Mouse (Mus musculus) layer of hippocampus, adult 2 months (tissue): ENCODE data around the gene Nipal4. TPM values are rescaled to one million over a fixed set of nuclear protein-coding genes. Genes with fewer than 3 reads are reported as not detected.
A peak's percentile ranks its signal among the peaks of the same experiment; 100 is the strongest.
"Not testable (repeated sequence)": the region's sequence is repeated elsewhere in the genome, so short reads cannot be mapped to it uniquely, and the experiment has no call there.

Source experiments
- DNase-seq, 2 experiments: peaks; one replicate each; pipeline ENCODE4 v3.0.0; 2022; ENCODE audit warnings: low spot score in 2 of 2
- H3K27ac ChIP-seq: fragments of 200-600 bp; 2 replicates; pipeline ENCODE4 v1.8.1; 2022
- H3K4me3 ChIP-seq: fragments of 200-600 bp; 2 replicates; pipeline ENCODE4 v1.8.1; 2022; ENCODE audit warnings: mild to moderate bottlenecking
- CTCF ChIP-seq: fragments of 200-600 bp; conservative IDR thresholded peaks from 2 replicates; pipeline ENCODE4 v1.8.1; 2022; ENCODE audit warnings: antibody characterized with exemption, mild to moderate bottlenecking, moderate library complexity
- total RNA-seq, 2 experiments: library from RNA; stranded (reverse); gene quantifications; 2 replicates each; pipeline ENCODE4 v1.2.3; 2021

The Nipal4 gene
- total RNA-seq, 2 experiments from 2014 or later: 1.3 to 1.7 TPM

GRCm38 (mm10) chr11:46188283-46188682 is 22.0 kb upstream of the Nipal4 start:
- no peak for TF ChIP-seq CTCF
- DNase-seq: peak in 1 of 2 experiments; percentile 34
- no peak overlapping the region for H3K4me3 ChIP-seq
- H3K27ac ChIP-seq: no peak overlapping the region

GRCm38 (mm10) chr11:46185486-46185885 is 19.2 kb upstream of the Nipal4 start:
- TF ChIP-seq CTCF: no peak
- no peak overlapping the region for H3K27ac ChIP-seq
- H3K4me3 ChIP-seq: no peak overlapping the region
- DNase-seq: peak; percentile 21 to 32

GRCm38 (mm10) chr11:46184946-46185345 is 18.6 kb upstream of the Nipal4 start:
- TF ChIP-seq CTCF: no peak
- no peak overlapping the region for H3K4me3 ChIP-seq
- no peak overlapping the region for H3K27ac ChIP-seq
- DNase-seq: no peak

- DNase-seq, H3K27ac ChIP-seq, H3K4me3 ChIP-seq: not testable (repeated sequence)
Observed at GRCm38 (mm10) chr11:46182031-46182430, 15.7 kb upstream of the Nipal4 start.

GRCm38 (mm10) chr11:46177246-46178043 is 11.1 kb upstream of the Nipal4 start:
- no peak for DNase-seq
- no peak for TF ChIP-seq CTCF
- Histone ChIP-seq H3K27ac (no peak overlapping the region), H3K4me3 (no peak overlapping the region)

GRCm38 (mm10) chr11:46176155-46176554 is 9.8 kb upstream of the Nipal4 start:
- no peak for DNase-seq
- Histone ChIP-seq H3K4me3 (no peak overlapping the region), H3K27ac (no peak overlapping the region)
- TF ChIP-seq CTCF: no peak

GRCm38 (mm10) chr11:46172128-46172527 is 5.8 kb upstream of the Nipal4 start:
- no peak for TF ChIP-seq CTCF
- Histone ChIP-seq H3K4me3 (no peak overlapping the region), H3K27ac (no peak overlapping the region)
- DNase-seq: no peak

GRCm38 (mm10) chr11:46169908-46170307 is 3.6 kb upstream of the Nipal4 start:
- DNase-seq: no peak
- TF ChIP-seq CTCF: 0 out of 2 replicates have a peak, but pooled peaks have one; percentile 12
- H3K4me3 ChIP-seq: no peak overlapping the region
- peak overlapping the region; percentile 69 for H3K27ac ChIP-seq

- Histone ChIP-seq H3K4me3 (no peak overlapping the region), H3K27ac (0 out of 2 replicates have a peak overlapping the region, but pooled peaks have one; percentile 7)
- TF ChIP-seq CTCF: no peak
- DNase-seq: no peak
Observed at GRCm38 (mm10) chr11:46168506-46168905, 2.2 kb upstream of the Nipal4 start.

GRCm38 (mm10) chr11:46157462-46157861 is 8.8 kb downstream of the Nipal4 start:
- Histone ChIP-seq H3K27ac (no peak overlapping the region), H3K4me3 (no peak overlapping the region)
- peak; percentile 43 for TF ChIP-seq CTCF
- DNase-seq: no peak

- no peak for TF ChIP-seq CTCF
- peak; percentile 12 to 26 for DNase-seq
- no peak overlapping the region for H3K27ac ChIP-seq
- no peak overlapping the region for H3K4me3 ChIP-seq
Observed at GRCm38 (mm10) chr11:46156945-46157344, 9.4 kb downstream of the Nipal4 start.

GRCm38 (mm10) chr11:46146619-46147018 is 19.7 kb downstream of the Nipal4 start:
- no peak for DNase-seq
- no peak overlapping the region for H3K4me3 ChIP-seq
- no peak overlapping the region for H3K27ac ChIP-seq
- no peak for TF ChIP-seq CTCF

- no peak overlapping the region for H3K4me3 ChIP-seq
- no peak for DNase-seq
- TF ChIP-seq CTCF: no peak
- no peak overlapping the region for H3K27ac ChIP-seq
Observed at GRCm38 (mm10) chr11:46145163-46145875, 21.0 kb downstream of the Nipal4 start.
